Mouse (Mus musculus) T-helper 2 cell (primary cell): ENCODE results near the gene Cntn4.

Experiments used
- in situ Hi-C: fragments of 300-600 bp; cut with MboI, MseI; formaldehyde crosslinking; loops from one replicate; pipeline ENCODE4 v1.15.1; 2025; ENCODE audit warnings: high pct_unique_total_duplicates

The Cntn4 gene

DNA sequence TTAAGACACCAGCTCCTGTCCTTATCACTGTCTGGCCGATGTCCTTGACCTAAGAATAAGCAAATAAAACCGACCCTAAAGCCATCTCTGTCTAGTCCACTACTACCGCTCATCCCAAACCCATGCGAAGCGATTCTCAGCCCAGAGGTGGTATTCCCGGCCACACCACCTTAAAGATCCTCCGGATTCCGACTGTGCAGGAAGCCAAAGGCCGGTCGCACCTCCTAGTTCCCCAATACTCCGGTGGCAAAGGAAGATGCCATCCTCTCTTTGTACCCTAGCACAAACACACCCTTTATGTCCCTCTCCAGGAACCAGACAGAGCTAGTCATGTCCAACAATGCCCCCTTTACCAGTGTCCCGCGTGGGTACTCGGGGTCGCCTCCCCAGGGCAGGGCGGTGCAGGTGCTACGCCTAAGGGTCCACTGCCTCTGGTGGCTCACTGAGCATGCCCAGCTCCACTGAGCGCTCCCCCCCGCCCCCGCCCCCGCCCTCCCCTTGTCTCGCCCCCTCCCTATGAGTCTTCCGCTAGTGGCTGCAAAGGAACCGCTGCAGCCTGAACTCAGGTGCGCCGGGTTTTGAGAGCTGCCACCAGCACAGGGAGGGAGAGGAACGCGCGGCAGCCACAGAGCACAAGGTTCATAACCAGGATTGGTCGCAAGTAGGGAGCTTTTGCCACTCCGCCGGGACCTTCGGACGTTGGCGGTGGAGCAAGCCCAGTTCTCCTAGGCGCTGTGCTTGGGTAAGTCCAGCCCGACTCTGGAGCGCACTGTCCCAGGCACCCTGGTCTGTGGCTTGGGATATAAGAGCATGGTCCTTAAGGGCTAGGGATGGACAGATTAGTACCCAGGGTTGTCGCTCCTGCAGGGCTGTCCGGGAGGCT lies at the start of gene Cntn4:
Gene Cntn4 (plus strand): TSS at position 512 of the 883 bp plus-strand sequence.
- in situ Hi-C loops, result no loop called here

DNA sequence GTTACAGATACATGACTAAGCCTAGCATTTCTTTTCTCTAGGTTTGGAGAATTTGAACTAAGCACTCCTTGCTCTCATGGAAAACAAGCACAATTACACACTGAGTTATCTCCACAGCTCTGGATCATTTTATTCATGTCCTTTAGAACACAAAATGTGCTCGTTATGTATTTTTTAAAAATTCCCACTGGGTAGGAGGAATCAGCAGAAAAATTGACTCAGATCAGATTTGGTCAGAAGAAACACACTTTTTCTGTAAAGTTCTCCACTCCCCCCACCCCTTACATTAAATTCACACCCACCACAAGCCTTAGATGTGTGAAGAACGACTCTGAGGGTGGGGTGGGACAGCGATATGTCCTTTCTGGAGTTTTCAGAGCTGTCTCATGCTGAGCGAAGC lies 3.2 kb upstream of the Cntn4 start:
- in situ Hi-C loops, result no loop called here

DNA sequence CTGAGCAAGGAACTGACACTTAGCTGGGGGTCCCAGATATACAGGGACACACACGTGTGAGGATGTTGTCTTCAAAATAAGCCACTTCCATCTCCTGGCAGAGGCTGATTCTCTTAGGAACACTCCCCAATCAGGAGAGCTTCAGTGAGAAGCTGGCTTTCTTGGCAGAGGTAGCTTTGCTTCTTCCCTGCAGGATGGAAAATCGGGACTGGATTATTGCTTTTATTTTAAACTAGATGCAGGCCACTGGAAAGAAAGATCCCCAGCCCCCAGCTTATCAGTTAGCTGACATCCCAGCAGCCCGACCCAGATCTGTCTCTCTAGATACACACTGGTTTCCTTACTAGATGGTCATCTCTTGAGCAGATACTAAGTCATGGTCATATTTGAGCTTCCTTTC lies 2.4 kb upstream of the Cntn4 start:
- in situ Hi-C loops, result no loop called here

DNA sequence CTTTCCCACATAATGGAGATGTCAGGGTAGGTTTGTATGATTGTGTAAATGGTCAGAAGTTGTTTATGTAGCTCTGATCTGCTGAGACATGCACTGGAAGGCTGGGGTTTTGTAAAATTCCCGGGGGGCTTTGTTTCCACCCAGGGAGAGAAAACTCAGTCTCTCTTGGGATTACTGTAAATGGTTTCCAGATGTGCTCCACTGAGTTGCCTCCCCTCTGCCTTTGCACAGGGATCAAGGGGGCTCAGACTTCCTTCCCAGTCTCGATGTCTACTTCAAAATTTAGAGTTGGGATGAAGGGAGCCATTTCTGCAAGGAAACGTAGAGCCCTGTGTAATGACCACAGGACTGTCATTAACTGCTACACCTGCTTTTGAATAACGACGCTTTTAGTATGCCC lies 823 bp upstream of the Cntn4 start:
- in situ Hi-C loops, result no loop called here

DNA sequence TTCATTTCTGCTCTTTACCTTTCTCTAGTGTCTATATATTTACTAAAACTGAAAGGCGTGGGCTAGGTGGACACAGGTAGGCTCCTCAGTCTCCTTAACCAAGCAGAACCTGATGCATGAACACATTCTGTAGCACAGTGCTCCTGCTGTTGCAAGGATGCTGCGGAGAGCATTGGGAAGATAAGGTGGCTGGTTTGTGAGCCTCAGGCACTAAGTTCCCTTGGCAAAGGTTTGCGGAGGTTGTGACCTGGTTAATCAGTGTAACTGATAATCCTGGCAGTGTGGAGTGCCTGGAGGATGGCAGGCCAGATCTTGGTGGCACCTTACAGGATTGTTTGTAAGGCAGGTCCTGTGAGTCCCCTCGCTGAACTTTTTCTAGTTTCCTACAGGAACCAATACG lies 1.3 kb downstream of the Cntn4 start:
- in situ Hi-C loops, result no loop called here

DNA sequence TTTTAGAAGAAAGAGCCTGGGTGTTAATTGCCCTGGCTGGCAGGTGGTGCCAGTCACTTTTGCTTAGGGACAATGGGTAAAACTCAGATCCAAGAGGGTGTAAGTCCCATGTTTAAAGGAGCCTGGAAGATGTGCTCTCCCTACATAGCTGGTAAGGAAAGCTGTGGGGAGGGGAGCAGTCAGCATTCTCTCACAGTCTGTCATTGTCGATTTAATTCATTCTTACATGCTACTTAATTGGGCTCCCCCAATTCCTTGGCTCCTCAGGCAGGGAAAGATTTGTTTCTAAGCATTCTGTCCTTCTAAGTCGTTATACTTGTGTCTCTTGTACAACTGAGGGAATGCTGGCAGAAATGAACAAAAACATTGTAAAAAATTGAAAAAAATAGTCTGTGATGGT lies 4.0 kb downstream of the Cntn4 start:
- in situ Hi-C loops, result no loop called here

DNA sequence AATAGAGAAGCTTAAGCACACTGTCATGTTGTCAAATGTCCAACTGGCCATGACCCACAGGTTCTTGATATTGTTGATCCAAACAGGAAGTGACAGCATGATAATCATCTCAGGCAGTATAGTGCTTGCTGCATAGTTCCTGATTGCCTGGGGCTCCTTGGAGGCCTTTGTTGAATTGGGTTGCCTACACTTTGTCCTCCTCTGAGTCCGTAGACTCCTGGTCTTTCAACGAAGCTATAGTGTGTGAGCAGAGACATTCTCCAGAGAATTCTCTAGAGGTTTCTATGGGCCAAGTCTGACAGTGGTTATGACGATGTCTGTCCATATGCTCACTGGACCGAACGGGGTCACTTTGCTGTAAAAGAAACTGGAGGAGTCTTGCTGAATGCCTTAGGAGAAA lies 5.8 kb downstream of the Cntn4 start:
- in situ Hi-C loops, result no loop called here

DNA sequence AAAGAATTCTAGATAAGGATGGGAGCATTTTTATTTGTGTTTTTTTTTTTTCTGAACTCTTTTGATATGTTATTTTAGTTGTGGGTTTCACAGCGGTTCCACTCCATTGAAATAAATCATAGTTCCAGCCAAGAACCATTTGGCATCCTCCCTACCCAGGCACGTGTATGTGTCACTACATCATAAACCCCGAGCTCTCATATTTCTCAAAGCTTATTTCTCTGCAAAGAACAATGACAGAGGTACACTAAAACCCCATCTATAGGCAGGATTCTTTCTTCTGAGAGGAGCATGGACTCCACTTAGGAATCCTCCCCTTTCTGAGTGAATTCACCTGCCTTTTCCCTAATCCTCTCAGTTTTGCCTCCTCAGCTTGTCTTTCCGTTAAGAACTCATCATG lies 6.7 kb downstream of the Cntn4 start:
- in situ Hi-C loops, result no loop called here

DNA sequence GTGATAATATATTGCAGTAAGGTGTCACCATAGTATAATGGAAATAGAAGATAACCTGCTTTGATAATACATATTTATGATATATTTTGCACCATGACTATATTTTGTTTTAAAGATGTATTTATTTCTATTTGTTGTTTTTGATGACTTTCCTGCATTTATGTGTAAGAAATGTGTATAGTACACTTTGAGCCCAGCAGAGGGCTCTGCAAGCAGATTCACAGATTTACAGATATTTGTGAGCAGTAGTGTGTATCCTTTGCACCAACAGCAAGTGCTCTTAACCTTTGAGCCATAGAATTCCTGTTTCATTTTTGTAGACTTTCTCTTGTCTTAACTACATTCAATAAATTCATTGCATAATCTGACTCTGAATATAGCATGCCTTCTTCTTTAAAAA lies 10.7 kb downstream of the Cntn4 start:
- in situ Hi-C loops, result no loop called here

DNA sequence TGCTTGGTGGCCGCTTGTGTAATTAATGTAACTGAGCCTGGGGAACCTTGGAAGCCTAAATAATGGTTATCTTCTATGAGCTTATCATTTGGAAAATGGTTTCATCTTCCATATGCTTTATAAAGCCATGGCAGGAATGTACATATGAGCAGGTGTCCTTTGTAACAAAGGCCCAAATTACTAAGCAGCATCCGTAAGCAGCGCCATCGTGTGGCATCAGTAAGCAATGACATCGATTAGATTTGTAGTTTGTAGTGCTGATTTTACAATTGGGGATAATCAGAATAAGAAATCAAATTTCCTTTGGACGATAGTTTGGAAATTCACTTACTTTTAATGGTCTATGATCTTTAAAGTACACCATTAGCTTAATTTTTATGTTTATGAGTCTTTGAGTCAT lies 64.6 kb downstream of the Cntn4 start:
- in situ Hi-C loops, result no loop called here

DNA sequence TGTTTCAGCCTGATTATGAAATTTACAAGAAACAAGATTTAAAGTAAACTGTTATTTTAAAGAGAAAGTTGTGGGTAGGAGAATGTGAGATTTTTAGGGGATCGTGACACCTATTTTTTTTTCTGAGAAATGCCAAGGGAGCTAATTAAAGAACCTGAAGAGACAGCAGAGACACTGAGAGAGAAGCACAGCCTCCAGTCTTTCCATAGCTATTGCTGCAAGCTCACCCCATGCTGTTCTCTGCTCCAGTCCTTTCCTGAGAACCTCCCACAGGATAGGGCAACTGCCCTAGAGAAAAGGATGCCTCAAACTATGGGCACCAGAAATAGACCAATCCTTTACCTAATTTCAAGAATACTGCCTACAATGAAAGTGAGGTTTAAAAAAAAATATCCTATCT lies 103.2 kb downstream of the Cntn4 start:
- in situ Hi-C loops, result no loop called here

DNA sequence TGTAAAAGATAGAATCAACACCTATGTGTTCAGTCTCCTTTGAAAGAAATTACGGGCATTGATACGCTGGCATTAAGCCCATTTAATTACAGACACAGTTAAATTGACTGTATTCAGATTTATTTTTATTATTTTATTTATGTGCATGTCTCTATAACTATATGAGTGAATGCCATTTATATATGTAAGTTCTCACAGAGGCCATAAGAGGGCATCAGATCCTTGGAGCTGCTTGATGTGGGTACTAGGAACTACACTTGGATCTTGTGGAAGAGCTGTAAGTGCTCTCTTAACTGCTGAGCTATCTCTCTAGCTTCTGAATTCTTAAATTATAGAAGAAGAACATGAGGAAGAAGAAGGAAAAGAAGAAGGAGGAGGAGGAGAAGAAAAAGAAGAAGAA lies 111.0 kb downstream of the Cntn4 start:
- in situ Hi-C loops, result no loop called here

DNA sequence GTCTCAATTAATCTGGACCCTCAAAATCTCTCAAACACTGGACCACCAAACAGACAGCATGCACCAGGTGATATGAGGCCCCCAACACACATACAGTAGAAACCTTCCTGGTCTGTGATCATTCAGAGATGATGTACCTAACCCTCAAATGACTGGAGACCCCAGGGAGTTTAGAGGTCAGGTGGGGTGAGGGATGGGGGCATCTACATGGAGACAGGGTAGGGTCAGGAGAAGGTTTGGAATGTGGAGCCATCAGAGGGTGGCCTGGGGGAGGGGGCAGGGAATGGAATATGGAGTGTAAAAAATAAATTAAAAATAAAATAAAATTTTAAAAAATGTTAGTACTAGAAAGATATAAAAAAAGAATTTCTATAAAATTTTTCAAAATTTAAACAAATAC lies 157.6 kb downstream of the Cntn4 start:
- in situ Hi-C loops, result no loop called here

DNA sequence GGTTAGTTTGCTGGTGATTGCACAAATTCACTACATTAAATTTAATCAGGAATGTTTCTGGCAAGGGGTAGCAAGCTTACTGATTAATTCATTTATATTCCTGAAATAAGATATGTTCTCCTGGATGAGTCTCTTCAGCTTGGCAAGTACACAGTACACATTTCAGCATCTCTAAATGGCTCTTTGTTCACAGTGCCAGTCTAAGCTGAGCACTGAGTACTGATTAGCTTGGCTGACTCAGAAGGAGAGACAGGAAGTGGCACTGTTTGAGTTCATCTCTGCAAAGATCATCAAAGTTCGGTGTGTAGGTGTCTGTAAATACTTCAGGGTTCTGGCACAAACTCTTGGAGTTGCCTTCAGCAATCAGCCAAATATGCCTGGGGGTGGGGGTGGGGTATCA lies 169.8 kb downstream of the Cntn4 start:
- in situ Hi-C loops, result no loop called here

DNA sequence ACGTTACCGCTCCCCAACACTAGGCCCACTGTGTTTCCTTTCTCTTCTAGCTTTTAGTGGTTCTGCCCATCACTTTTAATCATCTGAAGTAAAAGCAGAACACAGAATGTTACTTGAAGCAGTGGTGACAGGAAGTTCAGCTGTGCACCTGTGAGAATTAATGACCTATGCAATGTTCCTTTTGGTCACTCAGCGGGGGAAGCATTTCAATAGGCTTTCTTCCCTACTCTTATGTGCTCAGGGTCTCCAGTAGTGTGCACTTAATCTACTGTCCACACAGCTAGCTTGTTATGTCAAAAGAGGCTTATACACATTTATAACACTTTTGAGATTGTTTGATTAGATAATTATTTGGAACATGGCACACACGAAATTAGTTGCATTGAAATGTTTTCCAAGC lies 215.4 kb downstream of the Cntn4 start:
- in situ Hi-C loops, result no loop called here

DNA sequence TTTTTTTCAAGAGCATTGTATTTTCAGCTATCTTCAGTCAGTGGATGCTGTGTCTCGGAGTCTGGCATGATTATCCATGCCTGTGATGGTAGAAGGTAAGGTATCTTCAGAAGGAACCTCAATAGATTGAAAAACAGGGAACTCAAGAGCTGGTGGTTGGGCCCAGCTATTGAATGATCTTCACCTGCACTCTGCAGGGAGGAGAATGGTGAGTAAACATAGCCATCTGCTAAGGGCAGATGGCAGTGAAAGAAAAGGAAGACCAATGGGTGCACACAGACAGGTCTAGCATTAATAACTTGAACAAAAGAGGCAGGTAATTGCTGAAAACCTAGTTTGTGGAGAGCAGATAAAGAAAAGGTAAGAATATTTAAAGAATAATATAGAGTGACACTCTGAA lies 261.0 kb downstream of the Cntn4 start:
- in situ Hi-C loops, result no loop called here

DNA sequence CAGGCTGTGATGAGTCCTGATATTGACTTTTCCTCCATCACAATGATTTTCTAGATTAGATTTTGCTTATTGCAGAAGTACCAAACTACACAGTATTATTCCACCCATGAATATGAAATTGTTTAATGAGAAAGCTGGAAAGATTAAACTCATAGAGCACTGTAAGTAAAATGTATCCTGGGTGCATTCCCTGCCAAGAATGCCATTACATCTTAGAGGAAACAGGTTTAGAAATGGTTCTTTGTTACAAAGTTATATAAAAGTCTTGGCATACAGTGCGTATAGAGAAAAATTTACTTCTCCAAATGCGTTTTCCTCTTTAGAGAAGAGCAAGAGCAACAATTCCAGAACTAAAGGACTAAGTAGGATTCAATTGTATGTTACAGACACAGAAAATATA lies 261.8 kb downstream of the Cntn4 start:
- in situ Hi-C loops, result no loop called here

DNA sequence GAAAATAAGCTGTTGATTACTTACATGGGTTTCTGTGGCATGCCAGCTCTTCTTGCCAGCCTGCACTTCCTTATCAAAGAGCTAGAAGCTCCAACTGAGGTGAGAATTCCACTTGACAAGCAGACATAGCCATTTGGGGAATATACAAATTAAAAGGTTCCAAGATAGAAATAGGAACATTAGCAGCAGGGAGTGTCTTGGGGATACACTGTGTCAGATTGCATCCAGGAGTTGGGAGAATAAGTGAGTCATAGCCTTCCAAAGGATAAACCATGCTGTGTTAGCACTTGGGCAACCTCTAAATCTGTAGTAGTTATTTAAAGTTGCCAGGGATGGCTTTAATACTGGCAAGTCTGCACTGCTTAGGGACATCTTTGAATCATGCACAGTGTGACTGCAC lies 263.1 kb downstream of the Cntn4 start:
- in situ Hi-C loops, result no loop called here

DNA sequence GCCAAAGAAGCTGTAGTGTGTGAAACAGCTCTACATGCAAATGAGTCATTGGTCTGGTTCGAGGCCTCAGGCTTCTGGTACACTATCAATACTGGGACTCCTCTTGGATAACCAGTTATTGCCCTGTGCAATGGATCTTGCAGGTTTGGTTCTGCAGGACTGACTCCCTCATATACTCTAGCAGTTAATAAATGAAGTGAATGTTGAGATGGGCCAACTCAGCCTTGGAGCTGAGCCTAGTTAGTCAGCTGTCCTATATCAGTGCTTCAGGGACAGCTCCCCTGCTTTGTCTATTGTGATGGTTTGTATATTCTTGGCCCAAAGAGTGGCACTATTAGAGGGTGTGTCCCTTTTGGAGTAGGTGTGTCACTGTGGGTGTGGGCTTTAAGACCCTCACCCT lies 314.0 kb downstream of the Cntn4 start:
- in situ Hi-C loops, result loop anchor here (10.0 kb wide), 1 partner anchor 1127 kb away; no protein-coding TSS in a partner anchor

DNA sequence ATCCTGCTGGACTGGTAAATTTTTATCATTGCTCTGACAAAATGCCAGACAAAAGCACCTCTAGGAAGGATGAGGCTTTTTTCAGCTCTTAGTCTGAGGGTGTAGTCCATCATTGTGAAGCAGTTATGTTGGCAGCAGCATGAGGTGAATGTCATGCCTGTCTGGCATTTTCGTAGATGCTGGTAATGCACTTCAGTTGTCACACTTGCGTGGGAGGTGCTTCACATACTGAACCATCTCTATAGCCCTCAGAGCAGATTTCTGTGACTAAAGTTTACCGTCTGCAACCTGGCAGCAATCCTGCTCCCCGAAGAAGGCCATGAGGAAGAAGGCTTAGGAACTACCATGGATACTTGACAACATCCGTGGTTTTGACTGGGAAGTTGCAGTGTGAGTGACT lies 335.6 kb downstream of the Cntn4 start:
- in situ Hi-C loops, result no loop called here

DNA sequence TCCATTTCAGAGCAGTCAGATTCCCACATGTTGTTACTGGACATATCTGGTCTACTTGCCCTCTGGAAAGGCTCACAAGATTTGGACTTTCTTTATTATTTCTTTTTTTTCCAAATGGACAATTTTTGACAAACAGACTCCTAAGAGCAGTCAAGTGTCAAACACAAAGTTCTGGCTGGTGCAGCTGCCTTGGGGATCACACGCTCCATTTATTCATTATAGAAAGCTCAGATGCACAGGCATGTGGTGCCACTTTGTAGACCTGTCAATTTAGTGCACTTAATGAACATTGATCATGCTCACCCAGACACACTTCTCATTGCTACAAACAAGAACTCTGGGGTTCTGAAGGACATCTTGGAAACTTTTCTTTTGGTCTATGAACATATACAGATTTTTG lies 337.7 kb downstream of the Cntn4 start:
- in situ Hi-C loops, result no loop called here

DNA sequence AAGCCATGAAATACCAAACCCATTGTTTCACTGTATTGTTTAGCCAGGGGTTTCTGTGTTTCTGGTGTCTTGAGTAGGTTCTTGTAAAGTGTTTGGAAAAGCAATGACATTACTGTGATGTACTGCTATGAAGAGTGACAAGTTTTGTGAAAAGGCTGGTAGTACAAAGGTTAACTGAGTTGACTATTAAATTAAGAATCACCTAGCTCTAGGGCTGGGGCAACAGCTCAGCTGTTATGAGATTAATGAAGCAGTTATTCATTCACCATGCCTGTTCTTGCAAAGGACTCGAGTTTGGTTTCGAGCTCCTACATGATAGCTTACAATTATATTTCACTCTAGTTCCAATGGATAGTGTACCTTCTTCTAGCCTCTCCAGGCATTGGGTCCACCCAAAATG lies 371.4 kb downstream of the Cntn4 start:
- in situ Hi-C loops, result no loop called here

DNA sequence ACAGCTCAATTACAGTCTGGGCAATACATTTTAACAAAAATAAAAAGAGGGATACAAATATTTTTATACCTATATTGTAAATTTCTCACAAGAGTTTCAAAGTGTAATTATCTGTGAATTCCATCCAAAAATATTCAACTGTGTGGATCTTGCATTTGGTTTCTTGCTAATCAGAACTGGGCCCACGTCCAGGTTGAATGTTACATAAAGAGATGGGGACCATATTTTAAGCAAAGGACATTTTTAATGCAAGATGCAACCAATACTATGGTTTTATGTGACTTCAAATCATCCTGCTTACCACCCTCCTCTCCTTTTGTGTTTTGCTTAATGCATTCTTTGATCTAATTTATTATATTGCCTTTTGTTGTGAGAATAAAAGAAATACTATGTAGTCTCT lies 378.7 kb downstream of the Cntn4 start:
- in situ Hi-C loops, result no loop called here

DNA sequence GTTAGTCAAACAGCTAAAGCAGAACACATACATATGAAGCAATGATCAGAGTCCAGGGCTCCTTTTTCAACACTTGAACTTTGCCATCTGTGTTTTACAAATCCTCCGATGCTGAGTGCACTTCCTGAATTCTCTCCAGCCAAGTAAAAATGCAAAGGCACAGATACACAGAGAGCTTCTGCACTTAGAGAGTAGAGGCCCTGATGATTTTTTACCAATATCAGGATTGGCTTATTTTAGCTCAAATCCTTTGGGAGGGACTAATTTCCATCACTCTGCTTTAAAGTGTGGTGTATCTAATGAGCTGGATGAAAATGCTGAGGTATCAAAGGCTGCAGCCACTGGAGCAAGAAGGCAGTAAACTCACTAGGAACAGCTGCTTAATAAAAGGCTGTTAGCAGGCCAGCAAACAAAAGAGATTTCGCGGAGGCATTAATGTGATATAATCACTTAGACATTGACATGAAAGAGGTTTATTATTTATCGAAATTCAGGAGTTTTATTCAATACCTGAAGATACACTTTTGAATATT lies 400.7 kb downstream of the Cntn4 start:
- in situ Hi-C loops, result no loop called here
